Mouse (Mus musculus) ovary, postnatal 14 days (tissue): Measurements from ENCODE around the gene Tmem253.

ENCODE experiments used
- DNase-seq: peaks from one replicate; pipeline ENCODE4 v3.0.0; 2022; ENCODE audit warnings: low spot score

The Tmem253 gene

DNA sequence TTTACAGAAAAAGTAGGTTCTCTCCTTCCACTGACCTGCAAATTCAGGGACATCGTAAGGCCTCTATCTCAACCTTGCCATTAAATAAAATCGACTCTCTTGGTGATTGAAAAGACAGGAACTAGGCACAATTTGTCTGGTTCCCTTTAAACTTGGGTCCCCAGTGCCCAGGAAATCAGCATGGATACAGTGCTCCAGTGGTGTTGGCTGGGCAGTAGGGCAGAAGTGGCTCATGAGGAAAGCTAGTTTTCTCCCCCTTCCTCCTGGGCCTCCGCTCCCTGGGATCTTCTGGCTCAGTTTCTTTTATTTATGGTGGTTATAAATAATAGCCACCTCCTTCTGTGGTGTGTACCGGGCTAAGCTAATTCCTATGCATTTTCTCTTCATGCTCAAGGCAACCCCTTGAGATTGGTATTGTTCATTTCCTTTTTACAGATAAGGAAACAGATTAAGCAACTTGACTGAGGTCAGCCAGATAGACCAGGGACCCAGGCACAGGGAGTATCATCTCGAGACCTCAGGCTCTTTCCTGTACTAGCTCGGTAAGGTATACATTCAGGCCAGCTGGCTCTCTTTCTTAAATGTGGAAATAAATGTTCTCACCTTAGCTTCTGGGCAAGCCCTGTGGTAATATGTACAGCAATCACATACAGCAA, at the start of gene Tmem253:
Gene Tmem253, plus strand, starts transcription at position 214 of the 656 bp plus-strand sequence.
- no peak for DNase-seq

DNA sequence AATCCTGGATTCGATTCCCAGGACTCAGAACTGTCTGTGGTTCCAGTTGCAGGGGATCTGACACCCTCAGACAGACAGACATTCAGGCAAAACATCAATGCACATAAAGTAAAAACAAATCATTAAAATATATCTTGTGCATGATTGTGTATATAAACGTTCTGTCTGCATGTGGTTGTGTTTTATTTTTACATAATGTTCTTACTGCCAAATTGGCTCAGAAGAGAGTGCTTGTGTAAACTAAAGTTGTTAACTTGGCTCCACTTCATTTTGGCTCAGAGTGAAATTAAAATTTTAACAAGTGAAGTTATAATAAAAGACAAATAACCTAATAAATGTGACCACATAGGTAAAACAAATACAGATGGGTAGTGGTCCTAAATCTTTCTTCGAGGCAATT, 48.1 kb upstream of the Tmem253 start:
- DNase-seq: no peak

DNA sequence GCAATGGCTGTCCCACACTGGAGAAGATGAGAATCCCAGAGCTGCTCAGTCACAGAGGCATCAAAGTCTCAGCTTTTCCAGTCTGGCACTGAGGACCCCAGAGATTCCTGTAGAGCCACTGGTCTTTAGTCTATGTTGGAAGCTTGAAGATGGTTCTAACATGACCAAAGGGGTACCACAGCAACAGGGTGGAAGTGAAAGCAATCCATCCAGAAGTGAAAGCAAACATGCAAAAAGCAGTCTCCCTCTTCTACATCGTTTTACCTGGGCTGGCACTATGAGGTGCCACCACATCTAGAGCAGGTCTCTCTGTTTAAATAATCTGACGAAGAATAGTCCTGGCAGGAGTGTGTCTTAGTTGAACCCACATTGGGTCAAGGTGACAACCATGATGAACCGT, 36.2 kb upstream of the Tmem253 start:
- no peak for DNase-seq

DNA sequence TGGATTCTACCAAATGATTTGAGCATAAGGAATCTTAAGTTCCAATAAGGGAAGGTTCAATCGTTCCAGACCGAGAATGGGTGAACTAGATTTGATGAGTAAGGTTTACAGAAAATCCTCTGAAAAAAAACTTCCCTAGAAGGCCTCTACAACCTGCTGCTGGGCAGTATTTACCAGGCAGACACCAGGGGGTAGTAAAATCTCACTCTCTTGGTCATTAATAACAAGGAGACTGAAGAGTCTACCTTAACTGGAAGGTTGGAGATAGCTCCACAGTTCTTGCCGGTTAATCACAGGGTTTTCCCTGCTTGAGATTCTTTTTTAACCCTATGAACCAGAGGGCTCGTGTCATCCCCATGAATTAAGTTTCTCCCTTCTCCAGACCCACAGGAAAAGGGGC, 32.2 kb upstream of the Tmem253 start:
- DNase-seq: no peak

DNA sequence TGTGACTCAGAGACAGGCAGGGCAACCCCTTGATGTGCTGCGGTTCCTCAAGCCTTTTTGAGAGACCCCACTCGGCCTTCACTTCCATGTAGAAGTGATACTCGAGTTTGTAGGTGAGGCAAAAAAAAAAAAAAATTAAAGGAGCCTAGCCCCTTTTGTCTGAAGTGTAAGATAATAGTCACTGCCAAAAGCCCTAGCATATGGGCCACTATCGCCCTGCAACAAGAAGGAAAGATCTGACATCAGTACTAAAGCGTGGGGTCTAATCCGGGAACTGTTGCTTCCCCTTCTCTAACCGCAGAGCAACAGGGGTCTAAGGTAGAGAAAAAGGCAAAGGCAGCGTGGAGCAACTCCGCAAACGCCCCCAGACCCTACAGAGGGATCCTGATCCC, 31.6 kb upstream of the Tmem253 start:
- no peak for DNase-seq

DNA sequence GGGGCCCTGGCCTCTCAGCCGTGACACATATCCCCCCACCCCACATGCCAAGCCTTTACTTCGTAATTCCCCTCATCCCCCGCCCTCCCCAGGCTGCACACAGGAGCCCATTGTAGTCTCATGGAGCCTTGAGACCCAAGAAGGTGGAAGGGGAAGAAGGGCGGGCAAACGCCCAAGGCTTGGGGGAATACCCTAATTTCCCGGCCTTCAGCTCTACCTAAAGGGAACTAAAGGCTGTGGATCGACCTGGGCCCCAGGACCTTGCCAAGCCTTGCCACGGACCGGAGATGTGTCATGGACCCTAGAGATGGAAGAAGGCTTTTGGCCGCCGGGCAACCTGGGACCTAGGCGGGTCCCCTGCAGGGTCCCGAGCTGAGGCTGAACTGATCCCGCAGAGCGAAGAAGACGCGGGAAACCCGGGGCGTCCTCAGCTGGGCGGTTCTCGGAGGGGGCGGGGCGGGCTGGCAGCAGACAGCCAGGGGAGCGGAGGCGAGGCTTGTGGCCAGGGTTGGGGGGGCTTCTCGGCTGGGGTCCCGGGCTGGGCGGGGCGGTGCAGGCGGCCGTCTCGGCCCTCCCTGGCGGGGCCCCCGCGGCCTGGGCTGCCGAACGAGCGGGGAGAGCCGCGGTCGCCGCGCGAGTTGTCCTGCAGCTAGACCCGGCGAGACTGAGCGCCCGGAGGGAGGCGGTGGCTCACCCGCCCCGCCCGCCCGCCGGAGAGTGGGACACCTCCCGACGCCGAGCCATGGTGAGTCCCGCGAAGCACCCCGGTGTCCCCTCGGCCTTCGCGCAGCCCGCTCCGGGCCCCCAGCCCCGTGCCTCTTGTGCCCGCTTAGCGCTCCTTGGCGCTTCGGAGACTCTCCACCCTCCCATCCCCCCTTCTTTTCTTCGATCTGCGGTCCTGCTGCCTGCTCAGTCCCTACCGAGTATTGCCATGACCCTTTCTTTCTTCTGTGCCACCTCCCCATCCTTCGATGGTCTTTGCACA, 30.9 kb upstream of the Tmem253 start, which contains the start of gene Arhgef40:
Gene Arhgef40, plus strand, starts transcription at position 473 of the 985 bp plus-strand sequence.
- DNase-seq: peak; percentile 76

DNA sequence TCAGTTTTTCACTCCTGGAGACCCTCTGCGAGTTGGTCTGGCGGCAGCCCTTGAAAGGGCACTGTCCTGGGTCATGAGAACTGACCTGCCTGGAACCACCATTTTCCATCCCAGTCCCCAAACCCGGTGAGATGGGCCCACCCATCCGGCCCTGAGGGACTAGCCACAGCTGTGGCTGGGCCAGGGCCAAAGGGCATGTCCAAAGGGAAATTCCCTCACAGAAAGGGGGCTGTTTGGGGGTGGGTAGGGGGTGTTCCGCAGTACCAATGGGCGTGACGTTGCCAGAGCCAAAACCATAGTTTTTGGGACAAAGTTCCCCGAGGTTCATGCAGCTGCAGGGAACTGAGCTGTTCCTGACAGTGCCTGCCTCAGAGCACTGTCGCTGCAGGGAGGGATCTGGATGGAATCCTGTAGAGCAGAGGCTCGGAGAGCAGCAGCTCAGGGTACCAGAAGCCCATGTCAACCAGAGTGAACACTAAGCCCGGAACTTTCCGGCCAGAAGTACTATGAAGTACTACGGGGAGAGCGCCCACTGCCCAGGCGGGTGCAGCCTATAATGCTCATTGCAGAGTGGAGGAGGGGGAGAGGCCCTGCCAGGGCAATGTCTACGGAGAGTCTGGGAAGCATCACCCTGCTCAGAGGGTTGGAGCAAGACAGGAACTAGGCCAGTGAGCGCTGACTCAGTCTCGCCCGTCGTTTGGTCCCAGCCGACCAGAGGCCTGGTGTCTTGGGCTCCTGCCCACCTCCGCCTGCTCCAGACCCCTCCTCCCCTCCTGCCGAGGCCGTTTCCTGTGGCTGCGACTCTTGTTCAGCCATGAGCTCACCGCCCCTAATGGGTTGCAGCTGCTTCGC, 29.9 kb upstream of the Tmem253 start:
- DNase-seq: peak; percentile 73

DNA sequence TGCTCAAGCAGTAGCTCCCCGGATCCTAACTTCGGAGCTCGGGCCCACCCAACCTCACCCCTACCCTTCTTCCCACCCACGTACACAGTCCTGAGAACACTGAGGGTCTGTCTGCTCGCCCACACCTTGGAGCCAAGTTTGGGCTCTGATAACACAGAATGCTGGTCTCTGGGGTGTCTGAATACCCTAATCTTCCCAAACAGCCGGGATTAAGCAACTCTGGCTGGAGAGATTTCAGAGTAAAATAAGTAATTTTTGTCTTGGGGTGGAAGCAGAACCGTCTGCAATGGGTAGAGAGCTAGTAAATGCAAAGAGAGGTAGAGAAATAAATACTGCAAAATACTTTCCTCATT, 29.3 kb upstream of the Tmem253 start:
- DNase-seq: no peak

DNA sequence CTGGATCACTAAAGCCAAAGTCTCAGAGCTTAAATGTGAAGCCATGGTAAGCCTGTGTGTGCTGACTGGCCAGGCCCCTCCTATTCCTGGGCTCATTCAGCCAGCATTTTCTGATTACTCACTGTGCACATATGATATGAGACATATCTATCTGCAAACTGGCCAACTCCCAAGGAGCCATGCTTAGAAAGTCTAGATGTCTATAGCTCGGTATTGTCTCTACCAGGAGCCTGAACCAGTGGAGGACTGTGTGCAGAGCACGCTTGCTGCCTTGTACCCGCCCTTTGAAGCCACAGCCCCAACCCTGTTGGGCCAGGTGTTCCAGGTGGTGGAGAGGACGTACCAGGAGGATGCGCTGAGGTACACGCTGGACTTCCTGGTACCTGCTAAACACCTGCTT, 28.3 kb upstream of the Tmem253 start:
- DNase-seq: no peak

DNA sequence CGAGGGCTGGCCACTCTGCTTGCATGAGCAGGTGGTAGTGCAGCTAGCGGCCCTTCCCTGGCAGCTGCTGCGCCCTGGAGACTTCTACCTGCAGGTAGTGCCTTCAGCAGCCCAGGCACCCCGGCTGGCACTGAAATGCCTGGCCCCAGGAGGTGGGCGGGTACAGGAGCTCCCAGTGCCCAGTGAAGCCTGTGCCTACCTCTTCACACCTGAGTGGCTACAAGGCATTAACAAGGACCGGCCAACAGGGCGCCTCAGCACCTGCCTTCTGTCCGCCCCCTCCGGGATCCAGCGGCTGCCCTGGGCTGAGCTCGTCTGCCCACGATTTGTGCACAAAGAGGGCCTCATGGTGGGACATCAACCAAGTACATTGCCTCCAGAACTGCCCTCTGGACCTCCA, 26.7 kb upstream of the Tmem253 start:
- no peak for DNase-seq

DNA sequence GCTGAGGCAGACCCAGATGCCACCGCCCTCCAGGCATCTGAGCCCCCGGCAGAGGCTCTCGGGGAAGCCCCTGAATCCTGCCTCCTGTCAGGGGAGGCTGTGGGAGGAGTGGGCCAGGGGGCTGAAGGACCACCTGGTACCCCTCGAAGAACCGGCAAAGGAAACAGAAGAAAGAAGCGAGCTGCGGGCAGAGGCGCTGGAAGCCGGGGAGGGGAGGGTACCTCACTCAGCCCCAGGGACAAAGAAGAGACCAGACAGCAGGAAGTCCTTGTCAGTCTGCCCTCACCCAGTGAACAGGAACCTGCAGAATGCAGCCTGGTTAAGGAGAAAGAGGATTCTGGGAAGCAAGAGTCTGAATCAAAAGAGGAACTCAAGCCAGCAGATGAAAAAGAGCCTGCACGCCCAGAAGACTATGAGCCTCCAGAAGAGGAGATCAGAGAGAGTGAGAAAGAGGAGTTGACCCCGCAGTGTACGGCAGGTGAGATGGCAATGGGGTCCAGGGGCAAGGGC, 25.9 kb upstream of the Tmem253 start:
- DNase-seq: no peak

DNA sequence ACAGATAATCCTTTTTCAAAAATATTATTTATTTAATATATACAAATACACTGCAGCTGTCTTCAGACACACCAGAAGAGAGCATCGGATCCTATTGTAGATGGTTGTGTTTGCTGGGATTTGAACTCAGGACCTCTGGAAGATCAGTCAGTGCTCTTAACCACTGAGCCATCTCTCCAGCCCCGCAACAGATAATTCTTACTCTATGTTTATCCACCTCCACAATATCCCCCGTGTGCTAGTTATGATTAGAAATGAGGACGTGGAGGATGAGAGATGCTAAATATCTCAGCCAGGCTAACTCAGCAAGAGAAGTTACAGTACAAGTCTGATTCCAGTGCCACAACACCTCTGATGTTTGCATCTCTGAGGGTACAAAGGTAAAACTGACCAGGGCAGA, 21.0 kb upstream of the Tmem253 start:
- no peak for DNase-seq

DNA sequence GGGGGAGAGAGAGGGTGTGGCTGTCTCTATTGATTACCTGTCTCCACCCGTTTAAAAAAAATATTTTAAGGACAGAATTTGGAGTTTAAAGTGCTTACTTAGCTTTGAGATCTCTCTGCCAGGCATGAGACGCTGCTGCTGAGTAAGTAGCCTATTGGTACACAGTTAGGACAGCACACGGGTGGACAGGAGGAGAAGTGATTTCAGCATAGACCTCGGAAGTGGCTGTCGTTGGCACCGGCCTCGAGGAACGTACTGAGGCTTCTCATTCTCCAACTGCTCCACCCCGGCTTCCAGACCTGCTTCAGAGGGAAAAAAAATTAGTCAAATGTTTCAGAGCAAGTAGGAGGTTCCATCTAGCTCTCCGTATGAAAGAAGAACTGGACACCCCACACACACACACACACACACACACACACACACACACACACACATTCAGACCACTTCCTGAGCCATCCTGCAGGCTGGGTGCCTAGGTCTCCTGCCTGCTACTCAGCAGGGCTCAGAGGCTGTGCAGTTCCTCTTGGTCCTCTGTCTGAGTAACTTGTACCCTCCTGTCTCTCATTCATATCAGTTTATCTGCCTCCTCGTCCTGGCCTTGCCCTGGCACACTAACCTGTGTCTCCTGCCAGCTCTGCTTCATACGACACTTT, 20.1 kb upstream of the Tmem253 start:
- no peak for DNase-seq

DNA sequence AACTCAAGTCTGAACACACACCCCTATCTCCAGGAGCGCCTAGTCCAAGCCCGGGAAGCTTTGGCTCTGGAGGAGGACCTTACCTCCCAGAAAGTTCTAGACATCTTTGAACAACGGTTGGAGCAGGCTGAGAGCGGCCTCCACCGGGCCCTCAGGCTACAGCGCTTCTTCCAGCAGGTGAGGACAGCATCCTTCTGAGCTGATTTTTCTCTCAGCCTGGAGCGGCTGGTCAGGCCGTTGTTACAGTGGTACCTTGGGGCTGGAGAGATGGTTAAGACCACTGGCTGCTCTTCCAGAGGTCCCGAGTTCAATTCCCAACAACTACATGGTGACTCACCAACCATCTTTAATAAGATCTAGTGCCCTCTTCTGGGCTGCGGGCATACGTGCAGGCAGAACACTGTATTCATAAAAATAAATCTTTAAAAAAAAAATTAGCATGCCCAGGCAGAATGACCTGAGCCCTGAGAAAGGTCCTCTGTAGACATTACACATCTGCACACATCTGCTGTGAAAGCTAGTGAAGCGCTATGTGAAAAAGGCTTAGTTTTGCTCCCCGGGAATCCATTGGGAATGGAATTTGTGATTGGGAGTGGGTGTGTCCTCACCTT, 19.1 kb upstream of the Tmem253 start:
- no peak for DNase-seq

DNA sequence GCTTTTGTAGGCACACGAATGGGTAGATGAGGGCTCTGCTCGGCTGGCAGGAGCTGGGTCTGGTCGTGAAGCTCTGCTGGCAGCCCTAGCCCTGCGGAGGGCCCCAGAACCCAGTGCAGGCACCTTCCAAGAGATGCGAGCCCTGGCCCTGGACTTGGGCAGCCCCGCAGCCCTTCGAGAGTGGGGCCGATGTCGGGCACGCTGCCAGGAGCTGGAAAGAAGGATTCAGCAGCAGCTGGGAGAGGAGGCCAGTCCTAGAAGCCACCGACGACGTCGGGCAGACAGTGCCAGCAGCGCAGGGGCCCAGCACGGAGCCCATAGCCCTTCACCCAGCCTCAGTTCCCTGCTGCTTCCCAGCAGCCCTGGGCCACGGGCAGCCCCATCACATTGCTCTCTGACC, 18.6 kb upstream of the Tmem253 start:
- DNase-seq: no peak

DNA sequence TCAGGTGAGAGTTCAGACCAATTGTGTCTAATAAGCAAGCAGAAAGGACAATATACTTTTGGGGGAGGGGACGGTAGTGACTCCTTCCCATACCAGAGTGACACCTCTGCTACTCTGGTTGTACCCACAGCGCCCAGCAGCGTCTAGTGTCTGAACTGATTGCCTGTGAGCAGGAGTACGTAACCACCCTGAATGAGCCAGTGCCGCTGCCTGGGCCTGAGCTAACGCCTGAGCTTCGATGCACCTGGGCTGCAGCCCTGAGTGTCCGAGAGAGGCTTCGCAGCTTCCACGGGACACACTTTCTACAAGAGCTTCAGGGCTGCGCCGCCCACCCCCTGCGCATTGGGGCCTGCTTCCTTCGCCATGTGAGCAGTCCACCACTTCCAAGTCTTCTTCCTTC, 18.0 kb upstream of the Tmem253 start:
- no peak for DNase-seq

DNA sequence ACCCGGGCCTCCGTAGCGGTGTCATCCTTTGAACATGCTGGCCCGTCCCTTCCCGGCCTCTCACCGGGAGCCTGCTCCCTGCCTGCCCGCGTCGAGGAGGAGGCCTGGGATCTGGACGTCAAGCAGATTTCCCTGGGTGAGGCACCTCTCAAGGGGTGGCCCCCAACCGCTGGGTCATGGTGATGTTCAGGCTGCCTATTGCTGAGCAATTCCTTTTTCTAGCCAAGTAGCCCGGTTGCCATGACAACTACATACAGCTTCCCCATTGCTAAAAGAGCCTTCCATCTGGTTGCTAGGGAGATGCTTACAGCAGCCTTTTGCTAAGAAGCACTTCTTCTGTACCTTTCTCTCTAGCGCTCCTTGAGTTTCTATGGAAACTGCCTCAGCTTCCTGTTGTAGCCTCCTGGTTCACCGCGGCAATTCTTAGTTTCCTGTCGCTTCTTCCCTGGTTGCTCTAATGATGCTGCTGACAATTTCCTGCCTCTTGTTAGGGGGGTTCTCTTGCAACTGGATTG, 11.4 kb upstream of the Tmem253 start:
- DNase-seq: no peak

DNA sequence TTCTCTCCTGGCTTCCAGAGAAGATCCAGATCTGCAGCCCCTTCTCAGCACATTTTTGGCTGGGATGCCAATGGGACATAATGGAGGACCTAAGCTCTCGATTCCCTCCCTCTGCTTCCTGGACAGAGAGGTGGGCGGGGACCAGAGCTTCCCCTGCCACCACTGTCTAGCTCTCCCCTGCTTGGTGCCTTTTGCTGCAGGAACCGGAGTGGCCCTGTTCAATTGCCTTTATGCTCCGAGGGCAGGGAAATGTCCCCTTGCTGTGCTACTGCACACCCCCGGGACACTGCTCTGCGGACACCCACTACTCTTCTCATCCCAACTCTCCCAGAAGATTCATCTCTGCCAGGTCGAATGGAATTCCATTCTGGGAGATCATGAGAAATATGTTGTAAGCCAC, 10.3 kb upstream of the Tmem253 start:
- no peak for DNase-seq

DNA sequence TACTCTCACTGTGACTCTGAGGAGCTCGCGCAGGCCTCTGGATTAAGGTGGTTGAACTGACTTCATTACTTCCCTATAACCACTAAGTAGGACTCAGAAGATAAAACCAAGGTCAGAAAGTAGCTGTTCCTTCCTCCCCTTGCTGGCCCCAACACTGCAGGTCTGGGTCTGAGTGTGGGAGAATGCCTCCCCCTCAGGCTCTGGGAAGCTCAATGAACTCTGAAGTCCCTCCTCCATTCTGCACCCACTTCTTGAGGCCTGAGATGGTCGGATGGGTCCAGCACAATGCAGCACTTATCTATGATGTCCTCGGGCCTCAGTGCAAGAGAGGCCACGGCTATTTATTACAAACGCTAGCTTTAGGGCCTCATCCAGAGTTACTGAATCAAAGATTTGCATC, 9.8 kb upstream of the Tmem253 start:
- DNase-seq: no peak

DNA sequence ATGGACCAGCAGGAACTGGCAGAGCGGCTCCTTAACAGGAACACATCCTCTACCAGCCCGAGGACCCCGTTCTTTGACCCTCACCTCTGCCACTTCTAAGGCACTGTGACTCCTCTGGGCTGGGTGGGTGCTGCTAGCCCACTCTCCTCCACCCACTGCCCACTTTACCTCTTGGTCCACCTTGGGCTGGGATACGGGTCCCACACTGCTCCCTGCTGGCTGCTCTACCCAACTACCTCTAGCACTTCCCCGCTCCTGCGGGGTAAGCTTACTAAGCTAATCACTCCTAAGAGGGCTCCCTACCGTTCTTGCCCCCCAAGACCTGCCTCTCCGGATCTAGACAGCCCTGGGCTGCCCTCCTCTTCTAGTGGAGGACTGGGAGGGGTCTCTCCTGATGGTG, 9.2 kb upstream of the Tmem253 start:
- DNase-seq: no peak

DNA sequence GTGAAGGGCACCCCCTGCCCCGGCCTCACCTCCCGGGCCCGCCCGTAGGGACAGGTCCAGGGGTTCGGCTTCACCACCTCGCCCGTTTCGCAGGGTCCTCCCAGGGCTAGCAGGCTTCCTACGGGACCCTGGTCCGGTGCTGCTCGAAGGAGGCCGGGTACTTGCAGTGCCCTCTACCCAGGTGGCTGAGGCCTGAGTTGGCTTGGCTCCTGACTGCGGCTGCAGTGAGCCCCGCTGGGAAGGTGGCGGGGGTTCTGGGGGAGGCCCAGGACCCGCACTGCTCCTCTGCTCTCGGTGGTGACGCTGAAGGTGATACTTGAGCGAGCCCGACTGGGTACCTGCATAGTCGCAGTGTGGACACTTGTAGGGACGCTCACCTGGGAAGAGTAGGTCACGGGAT, 8.7 kb upstream of the Tmem253 start:
- no peak for DNase-seq
